Mouse (Mus musculus) stomach, embryonic 16.5 days (tissue): Measurements from ENCODE around the gene Ccdc162. TPM values are rescaled to one million over a fixed set of nuclear protein-coding genes. Genes with fewer than 3 reads are reported as not detected.

ENCODE experiments used
- ATAC-seq: fragments of 200-750 bp; cut with Nextera tagmentation; 2 replicates; pipeline ENCODE4 v1.8.0; 2017; ENCODE audit warnings: moderate number of reproducible peaks, moderate TSS enrichment; ENCODE audit not compliant: insufficient read depth, low FRiP score
- H3K27ac ChIP-seq: fragments of 300-500 bp; sonication (generic); 2 replicates; pipeline ENCODE4 v1.5.1; 2014; ENCODE audit warnings: low read length
- H3K27me3 ChIP-seq: fragments of 300-500 bp; sonication (generic); 2 replicates; pipeline ENCODE4 v1.6.1; 2014; ENCODE audit warnings: low read length, control low read depth, mixed read lengths; ENCODE audit not compliant: control insufficient read depth, insufficient read depth
- H3K36me3 ChIP-seq: fragments of 300-500 bp; sonication (generic); 2 replicates; pipeline ENCODE4 v1.6.1; 2014; ENCODE audit warnings: low read length; ENCODE audit not compliant: control insufficient read depth, insufficient read depth
- H3K4me1 ChIP-seq: fragments of 300-500 bp; sonication (generic); 2 replicates; pipeline ENCODE4 v1.6.1; 2014; ENCODE audit warnings: low read length, control low read depth, mixed read lengths; ENCODE audit not compliant: control insufficient read depth, insufficient read depth
- H3K4me2 ChIP-seq: fragments of 300-500 bp; sonication (generic); 2 replicates; pipeline ENCODE4 v1.6.1; 2014; ENCODE audit warnings: low read depth, low read length, mixed read lengths
- H3K4me3 ChIP-seq: fragments of 300-500 bp; sonication (generic); replicated peaks from 2 replicates; pipeline ENCODE4 v1.5.1; 2014; ENCODE audit warnings: mild to moderate bottlenecking, low read length
- H3K9ac ChIP-seq: fragments of 300-500 bp; sonication (generic); 2 replicates; pipeline ENCODE4 v1.6.1; 2014; ENCODE audit warnings: low read length
- H3K9me3 ChIP-seq: fragments of 300-500 bp; sonication (generic); replicated peaks from 2 replicates; pipeline ENCODE4 v1.6.1; 2016; ENCODE audit warnings: low read length, control low read depth; ENCODE audit not compliant: control insufficient read depth
- WGBS: fragments of 180-500 bp; shearing (Covaris S2); extraction: QIAGEN DNeasy Blood & Tissue Kit; methylation state at CpG from one replicate; pipeline ENCODE4 v1.1.7; 2014; 5-methylcytosine and 5-hydroxymethylcytosine counted together
- microRNA-seq: library from miRNA; unstranded; fragments of <30 nt; microRNA quantifications from one replicate; pipeline ENCODE4, GENCODE M21; 2016
- polyA plus RNA-seq: library from polyadenylated mRNA; unstranded; fragments of >200 nt; fragmentation: Nextera tagmentation; extraction: Ambion mirVana; gene quantifications from 2 replicates; pipeline ENCODE4 v1.2.1, GENCODE M21; 2015

Ccdc162 gene
- polyA plus RNA-seq, 1 experiment from 2014 or later, result 1.0 TPM

DNA sequence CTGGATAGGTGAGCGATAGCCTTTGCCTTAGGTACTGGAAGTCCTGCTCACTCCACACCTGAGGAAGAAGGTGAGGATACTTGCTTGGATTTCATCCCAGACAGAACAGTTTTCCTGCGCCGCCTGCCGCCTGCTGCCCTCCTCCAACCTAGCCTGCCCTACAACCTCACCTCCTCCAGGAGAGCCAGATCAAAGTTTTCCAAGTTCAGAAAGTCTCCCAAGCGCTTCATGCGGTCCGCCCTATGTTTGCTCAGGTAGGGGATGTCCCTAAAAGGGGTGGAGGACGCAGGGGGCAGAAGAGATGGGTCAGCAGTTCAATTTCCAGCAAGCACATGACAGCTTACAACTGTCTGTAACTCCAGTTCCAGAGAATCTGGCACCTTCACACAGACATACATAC is 227.1 kb downstream of the Ccdc162 start:
- H3K36me3 ChIP-seq, result no peaks in the 10 kb centered on the region
- H3K27ac ChIP-seq, result no peak overlapping the region
- no peaks in the 10 kb centered on the region for H3K27me3 ChIP-seq
- peak overlapping the region; percentile 79 for H3K4me3 ChIP-seq
- H3K9ac ChIP-seq, result peak overlapping the region; percentile 85
- H3K4me2 ChIP-seq, result peak overlapping the region; percentile 100
- peaks cover 17% of the 10 kb centered on the region for H3K4me1 ChIP-seq
- no peaks in the 10 kb centered on the region for H3K9me3 ChIP-seq
- 22% methylated on average over 8 of the region's 8 CpGs for WGBS
- ATAC-seq, result no peak

DNA sequence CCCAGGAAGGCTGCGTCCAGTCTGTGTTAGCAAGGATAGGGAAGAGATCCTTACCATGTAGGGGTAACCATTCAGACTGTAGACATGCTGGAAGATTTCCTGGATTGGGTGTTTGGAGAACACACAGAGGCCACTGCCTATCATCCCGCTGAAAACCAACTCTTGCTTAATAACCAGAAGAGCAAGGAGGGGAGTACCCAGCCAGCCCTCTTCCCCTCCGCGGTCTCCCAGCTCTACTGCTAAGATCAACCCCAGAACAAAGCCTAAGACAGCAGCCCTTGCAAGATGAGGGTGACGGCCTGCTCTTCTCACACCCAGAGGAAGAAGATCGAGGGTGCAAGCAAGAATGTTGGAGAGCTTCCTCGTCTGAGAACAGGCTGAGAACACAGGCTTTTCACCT is 227.6 kb downstream of the Ccdc162 start:
- H3K4me2 ChIP-seq, result peak overlapping the region; percentile 100
- peak overlapping the region; percentile 79 for H3K4me3 ChIP-seq
- no peak for ATAC-seq
- no peaks in the 10 kb centered on the region for H3K9me3 ChIP-seq
- no peak overlapping the region for H3K27ac ChIP-seq
- H3K9ac ChIP-seq, result peak overlapping the region; percentile 85
- no peaks in the 10 kb centered on the region for H3K36me3 ChIP-seq
- H3K27me3 ChIP-seq, result no peaks in the 10 kb centered on the region
- 23% methylated on average over 7 of the region's 7 CpGs for WGBS
- H3K4me1 ChIP-seq, result peaks cover 17% of the 10 kb centered on the region

Small RNA genes lying within 50 kb of the gene (microRNA-seq; reads per million reads assigned to microRNA genes)
- not detected for gene Mir3473b

Other genes starting within 250 kb of the Ccdc162 start
- 35.7 and 36.5 TPM in 2 replicates for gene Mical1, start 240.3 kb downstream of the Ccdc162 start, polyA plus RNA-seq
- gene Smpd2, start 226.3 kb downstream of the Ccdc162 start, polyA plus RNA-seq, result 55.9 and 58.8 TPM in 2 replicates
- 1.1 and 1.6 TPM in 2 replicates for gene Ppil6, start 226.2 kb downstream of the Ccdc162 start, polyA plus RNA-seq
- 173 and 181 TPM in 2 replicates for gene Cd164, start 197.2 kb downstream of the Ccdc162 start, polyA plus RNA-seq
- 19.5 and 19.8 TPM in 2 replicates for gene Cep57l1, start 93.2 kb upstream of the Ccdc162 start, polyA plus RNA-seq
- 32.3 and 34.2 TPM in 2 replicates for gene Sesn1, start 93.3 kb upstream of the Ccdc162 start, polyA plus RNA-seq